Mouse (Mus musculus) erythroid progenitor cell, adult 5-6 weeks (primary cell): ENCODE measurements around the gene Pip5k1c. TPM values are rescaled to one million over a fixed set of nuclear protein-coding genes. Genes with fewer than 3 reads are reported as not detected.

ENCODE experiments used
- ATAC-seq: replicated peaks from 2 replicates; pipeline ENCODE4 v1.8.0; 2016; ENCODE audit warnings: moderate number of reproducible peaks, mild to moderate bottlenecking, moderate TSS enrichment, inconsistent platforms; ENCODE audit not compliant: poor library complexity, low FRiP score, severe bottlenecking
- total RNA-seq, 2 experiments: library from RNA; stranded (forward) in 1 of 2; stranded (reverse) in 1 of 2; fragments of 150-400 nt in 1 of 2; fragments of 186-747, 209-891 nt in 1 of 2; gene quantifications; 2 replicates each; pipeline versions ENCODE4 v1.2.3 to v1.2.4; 2015 to 2017; ENCODE audit warnings: low replicate concordance in 2 of 2

The Pip5k1c gene
- total RNA-seq, 2 experiments from 2014 or later = 13.0 to 14.7 TPM

DNA sequence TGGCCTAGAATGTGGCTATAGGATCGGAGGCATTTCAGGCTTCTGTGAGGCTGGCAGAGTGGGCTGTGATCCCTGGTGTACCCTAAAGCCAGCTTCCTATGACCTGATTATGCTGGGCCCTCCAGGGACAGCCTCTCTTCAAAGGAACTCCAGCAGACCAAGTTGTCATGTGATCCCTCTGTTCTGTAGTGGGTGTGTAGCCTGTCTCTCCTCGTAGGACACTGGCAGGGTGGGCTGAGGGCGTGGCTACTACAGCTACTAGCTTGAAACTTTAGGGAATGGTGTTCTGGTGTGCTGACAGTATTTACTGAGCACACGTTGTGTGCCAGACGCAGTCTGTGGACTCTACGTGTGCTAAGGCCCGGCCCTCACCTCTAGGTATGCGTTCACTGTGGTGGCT, 68.0 kb downstream of the Pip5k1c start:
- no peak for ATAC-seq

DNA sequence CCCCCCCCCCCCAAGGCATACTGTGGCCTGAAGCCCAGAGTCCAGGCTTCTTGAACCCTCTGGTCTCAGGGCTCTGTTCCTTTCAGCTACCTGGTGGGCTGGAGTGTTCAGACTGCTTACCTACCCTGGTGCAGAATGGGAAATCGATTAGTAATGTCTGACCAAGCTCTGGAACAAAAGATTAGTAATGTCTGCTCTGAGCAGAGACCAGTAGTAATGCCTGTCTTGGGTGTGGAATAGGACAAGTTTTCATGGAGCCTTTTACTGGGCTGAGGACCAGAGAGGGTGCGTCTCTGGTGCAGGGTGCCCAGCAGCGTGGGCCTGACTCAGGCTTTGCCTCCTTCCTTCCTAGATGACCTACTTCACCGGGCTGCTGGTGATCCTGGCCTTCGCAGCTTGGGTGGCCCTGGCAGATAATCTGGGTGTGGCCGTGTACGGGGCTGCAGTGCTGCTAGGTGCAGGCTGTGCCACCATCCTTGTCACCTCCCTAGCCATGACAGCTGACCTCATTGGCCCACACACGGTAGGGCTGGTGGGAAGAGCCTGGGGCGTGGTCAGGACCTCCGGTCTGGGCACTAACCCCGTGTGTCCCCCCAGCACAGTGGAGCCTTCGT, 69.7 kb downstream of the Pip5k1c start:
- peak; percentile 66 for ATAC-seq

DNA sequence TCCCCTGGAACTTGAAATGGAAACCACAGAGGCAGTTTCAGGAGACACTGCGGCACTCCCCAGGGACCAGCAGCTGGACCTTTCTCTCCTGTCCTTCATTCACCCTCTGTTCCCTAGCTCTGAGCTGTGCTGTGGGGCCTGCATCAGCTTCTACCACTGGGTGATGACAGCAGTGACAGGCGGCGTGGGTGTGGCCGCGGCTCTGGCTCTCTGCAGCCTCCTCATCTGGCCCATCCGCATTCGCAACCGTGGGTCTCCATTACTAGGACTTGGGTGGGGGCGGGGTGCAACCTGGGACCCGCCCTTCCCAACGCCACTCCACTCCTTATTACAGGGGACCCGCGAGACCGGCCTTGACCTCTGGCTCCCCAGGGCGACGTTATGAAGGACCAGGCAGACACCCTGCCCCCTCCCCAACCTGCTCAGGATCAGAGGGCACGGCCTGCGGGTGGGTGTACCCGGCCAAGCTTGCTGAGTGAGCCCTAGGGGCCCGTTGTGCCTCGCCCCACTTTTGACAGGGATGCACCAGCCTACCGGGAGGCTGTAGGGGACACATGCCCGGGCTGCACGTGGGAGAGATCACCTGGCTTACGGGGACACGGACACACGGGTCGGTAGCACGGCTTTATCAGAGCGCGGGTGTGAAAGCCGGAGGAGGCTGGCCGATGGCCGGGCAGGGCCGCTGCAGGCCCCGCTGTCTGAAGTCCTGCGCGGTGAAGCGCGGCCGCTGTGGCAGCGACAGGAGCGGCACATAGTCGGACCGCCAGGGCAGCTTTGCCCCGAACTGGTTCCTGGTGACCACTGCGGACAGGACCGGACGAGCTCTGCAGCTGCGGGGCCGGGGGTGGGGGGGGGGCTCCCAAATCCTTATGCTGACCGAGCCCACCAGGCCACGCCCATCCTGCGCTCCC, 70.9 kb downstream of the Pip5k1c start:
- no peak for ATAC-seq

DNA sequence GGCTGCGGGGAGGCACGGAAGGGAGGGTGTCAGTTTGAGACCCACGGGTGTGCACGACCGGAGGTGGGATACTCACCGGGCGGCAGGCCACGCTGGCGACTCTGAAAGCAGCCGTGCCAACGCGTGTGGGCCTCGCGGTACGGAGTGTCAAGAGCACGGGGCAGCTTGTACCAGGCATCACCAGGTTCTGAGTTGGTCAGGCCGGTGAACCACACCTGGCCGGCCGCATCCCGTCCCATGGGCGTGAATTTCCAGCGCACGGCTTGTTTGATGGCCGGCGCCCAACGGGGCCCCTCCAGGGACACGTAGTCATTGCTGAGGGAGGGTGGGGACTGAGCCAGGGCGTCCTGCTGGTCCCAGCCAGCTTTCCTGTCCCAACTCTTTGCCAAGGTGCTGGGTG, 71.9 kb downstream of the Pip5k1c start:
- ATAC-seq = 0 out of 2 replicates have a peak, but pooled peaks have one; percentile 0

DNA sequence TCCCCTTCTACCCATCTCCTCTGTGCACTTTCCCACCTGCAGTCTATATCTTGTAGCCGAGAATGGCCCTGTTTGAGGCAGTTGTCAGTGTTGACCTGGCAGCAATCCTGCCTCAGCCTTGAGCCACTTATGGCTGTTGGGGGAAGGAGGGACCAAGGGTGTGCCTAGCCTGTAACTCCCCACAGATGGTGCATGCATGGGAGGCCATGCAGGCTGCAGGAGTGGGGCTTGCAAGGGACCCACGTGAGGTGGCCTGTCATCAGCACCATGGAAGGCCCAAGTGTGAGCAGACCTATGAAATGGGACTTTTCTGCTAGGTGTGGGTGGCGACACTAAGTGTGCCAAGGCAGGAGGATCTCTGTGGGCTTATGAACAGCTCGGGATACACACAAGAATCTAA, 72.3 kb downstream of the Pip5k1c start:
- ATAC-seq = peak; percentile 9

DNA sequence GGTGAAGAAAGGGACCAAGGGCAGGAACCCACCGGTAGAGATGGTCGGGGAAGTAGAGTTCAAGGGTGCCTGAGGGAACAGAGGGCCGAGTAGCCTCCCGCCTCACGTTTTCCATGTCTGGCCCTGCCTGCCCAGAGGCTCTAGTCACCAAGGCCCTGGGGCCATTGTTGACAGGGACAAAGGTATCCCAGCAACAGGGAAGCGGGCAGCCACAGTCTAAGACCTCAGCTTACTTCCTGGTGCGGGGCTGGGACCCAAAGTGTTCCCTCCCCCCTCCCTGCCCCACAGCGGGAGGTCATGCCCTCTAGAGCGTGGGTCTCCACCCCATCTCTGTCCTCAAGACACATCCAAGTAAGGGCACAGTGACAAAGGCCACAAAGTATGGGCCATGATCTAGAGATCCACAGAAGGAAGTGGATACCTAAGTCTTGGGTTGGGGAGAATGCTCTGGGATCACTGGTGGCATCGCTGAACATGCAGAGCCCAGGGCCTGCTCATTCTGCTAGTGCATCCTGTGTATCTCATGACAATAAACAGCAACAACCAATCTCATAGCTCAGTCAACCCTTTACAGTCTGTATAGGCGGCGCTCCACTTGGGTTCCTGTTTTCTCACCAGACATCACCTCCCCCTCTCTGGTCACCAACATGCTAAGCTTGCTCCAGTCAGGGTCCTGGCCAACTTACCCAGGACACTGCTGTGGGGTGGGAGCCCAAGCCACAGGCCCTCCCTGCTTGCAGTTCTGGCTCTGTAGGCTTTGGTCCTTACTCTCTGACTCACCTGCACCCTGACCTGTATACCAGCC, 73.1 kb downstream of the Pip5k1c start, which contains the start of gene 4930404N11Rik:
4930404N11Rik (minus strand) TSS at position 145 of the 805 bp plus-strand sequence.
- ATAC-seq = peak; percentile 3

DNA sequence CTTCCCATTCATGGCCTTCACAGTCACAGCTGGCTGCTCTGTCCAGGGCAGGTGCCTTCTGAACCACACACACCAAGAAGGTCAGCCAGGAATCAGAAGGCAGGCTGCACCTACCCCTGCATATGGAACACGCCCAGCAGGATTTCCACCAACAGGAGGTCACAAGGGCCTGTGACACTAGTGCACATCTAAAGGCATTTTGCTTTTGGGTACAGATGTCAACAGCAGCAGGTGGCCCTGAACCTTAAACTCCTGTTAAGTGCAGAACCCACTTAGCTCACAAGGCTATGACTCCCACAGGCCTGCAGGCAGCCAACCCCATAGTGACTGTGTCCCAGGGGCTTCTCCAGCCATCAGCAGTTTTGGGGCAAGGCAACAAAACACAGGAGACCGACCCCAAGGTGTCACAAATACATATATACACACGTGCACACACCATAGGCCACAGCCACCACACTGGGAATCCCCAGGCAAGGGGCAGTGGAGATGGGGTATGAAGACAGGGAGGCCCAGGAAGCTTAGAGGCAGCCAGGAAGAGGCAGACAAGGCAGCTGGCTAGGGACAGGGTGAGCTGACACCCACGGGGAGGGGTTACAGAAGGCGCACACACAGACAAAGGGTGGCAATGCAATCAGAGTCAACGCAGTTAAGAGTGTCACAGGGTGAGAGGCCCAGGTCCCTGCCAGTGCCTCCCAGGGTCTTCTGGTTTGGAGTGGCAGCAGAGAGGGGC, 73.9 kb downstream of the Pip5k1c start:
- ATAC-seq = 0 out of 2 replicates have a peak, but pooled peaks have one; percentile 0

DNA sequence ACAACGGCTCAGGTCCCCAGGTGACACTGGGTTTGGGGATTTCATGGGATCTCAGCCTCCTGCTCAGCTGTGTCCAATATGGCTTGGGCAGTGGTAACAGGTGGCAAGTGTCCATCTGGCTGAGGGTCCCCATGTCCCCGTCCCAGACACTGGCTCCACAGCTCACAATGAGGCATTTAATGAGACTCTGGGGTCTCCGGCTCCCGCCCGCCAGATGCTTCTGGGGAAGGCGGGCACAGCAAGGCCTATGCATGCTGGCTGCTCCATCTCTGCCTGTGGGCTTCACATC, 74.4 kb downstream of the Pip5k1c start:
- no peak for ATAC-seq

Other genes starting within 250 kb of the Pip5k1c start
Only the 30 nearest of the 32 such genes appear.
- 2.9 and 4.3 TPM in 2 replicates for gene Thop1, start 222.9 kb upstream of the Pip5k1c start, total RNA-seq (2015; ENCODE audit: low replicate concordance)
- gene Thop1, start 222.9 kb upstream of the Pip5k1c start, total RNA-seq (2017; ENCODE audit: low replicate concordance) = 3.2 and 22.8 TPM in 2 replicates
- gene Creb3l3, start 194.1 kb upstream of the Pip5k1c start, total RNA-seq (2015; ENCODE audit: low replicate concordance) = not detected in 2 replicates
- gene Creb3l3, start 194.1 kb upstream of the Pip5k1c start, total RNA-seq (2017; ENCODE audit: low replicate concordance) = not detected in 2 replicates
- 36.4 and 39.4 TPM in 2 replicates for gene Map2k2, start 187.0 kb upstream of the Pip5k1c start, total RNA-seq (2015; ENCODE audit: low replicate concordance)
- 54.0 and 71.5 TPM in 2 replicates for gene Map2k2, start 187.0 kb upstream of the Pip5k1c start, total RNA-seq (2017; ENCODE audit: low replicate concordance)
- 31.7 and 33.1 TPM in 2 replicates for gene Zbtb7a, start 157.7 kb upstream of the Pip5k1c start, total RNA-seq (2015; ENCODE audit: low replicate concordance)
- gene Zbtb7a, start 157.7 kb upstream of the Pip5k1c start, total RNA-seq (2017; ENCODE audit: low replicate concordance) = 23.1 and 33.2 TPM in 2 replicates
- gene Pias4, start 125.0 kb upstream of the Pip5k1c start, total RNA-seq (2015; ENCODE audit: low replicate concordance) = 24.1 and 27.2 TPM in 2 replicates
- 15.3 and 46.0 TPM in 2 replicates for gene Pias4, start 125.0 kb upstream of the Pip5k1c start, total RNA-seq (2017; ENCODE audit: low replicate concordance)
- gene Eef2, start 116.3 kb upstream of the Pip5k1c start, total RNA-seq (2015; ENCODE audit: low replicate concordance) = 267 and 296 TPM in 2 replicates
- gene Eef2, start 116.3 kb upstream of the Pip5k1c start, total RNA-seq (2017; ENCODE audit: low replicate concordance) = 399 and 622 TPM in 2 replicates
- gene Dapk3, start 110.0 kb upstream of the Pip5k1c start, total RNA-seq (2015; ENCODE audit: low replicate concordance) = 5.0 and 5.4 TPM in 2 replicates
- gene Dapk3, start 110.0 kb upstream of the Pip5k1c start, total RNA-seq (2017; ENCODE audit: low replicate concordance) = 6.4 and 9.4 TPM in 2 replicates
- not detected in 2 replicates for gene 4930442H23Rik, start 109.1 kb upstream of the Pip5k1c start, total RNA-seq (2015; ENCODE audit: low replicate concordance)
- gene 4930442H23Rik, start 109.1 kb upstream of the Pip5k1c start, total RNA-seq (2017; ENCODE audit: low replicate concordance) = not detected in 2 replicates
- not detected in 2 replicates for gene Nmrk2, start 90.9 kb upstream of the Pip5k1c start, total RNA-seq (2015; ENCODE audit: low replicate concordance)
- not detected in 2 replicates for gene Nmrk2, start 90.9 kb upstream of the Pip5k1c start, total RNA-seq (2017; ENCODE audit: low replicate concordance)
- gene Atcay, start 62.1 kb upstream of the Pip5k1c start, total RNA-seq (2015; ENCODE audit: low replicate concordance) = not detected in 2 replicates
- 8.3 TPM in 1 of 2 replicates, not detected in the other for gene Atcay, start 62.1 kb upstream of the Pip5k1c start, total RNA-seq (2017; ENCODE audit: low replicate concordance)
- not detected in 2 replicates for gene Zfr2, start 59.8 kb upstream of the Pip5k1c start, total RNA-seq (2015; ENCODE audit: low replicate concordance)
- not detected in 2 replicates for gene Zfr2, start 59.8 kb upstream of the Pip5k1c start, total RNA-seq (2017; ENCODE audit: low replicate concordance)
- 1.7 and 2.2 TPM in 2 replicates for gene Matk, start 40.0 kb upstream of the Pip5k1c start, total RNA-seq (2015; ENCODE audit: low replicate concordance)
- 1.5 and 1.7 TPM in 2 replicates for gene Matk, start 40.0 kb upstream of the Pip5k1c start, total RNA-seq (2017; ENCODE audit: low replicate concordance)
- gene Mrpl54, start 26.0 kb upstream of the Pip5k1c start, total RNA-seq (2015; ENCODE audit: low replicate concordance) = 35.2 and 37.5 TPM in 2 replicates
- gene Mrpl54, start 26.0 kb upstream of the Pip5k1c start, total RNA-seq (2017; ENCODE audit: low replicate concordance) = 20.0 and 23.0 TPM in 2 replicates
- not detected in 2 replicates for gene Apba3, start 26.0 kb upstream of the Pip5k1c start, total RNA-seq (2015; ENCODE audit: low replicate concordance)
- 14.0 TPM in 1 of 2 replicates, not detected in the other for gene Apba3, start 26.0 kb upstream of the Pip5k1c start, total RNA-seq (2017; ENCODE audit: low replicate concordance)
- 3.2 TPM in 1 of 2 replicates, not detected in the other for gene Tjp3, start 1.4 kb upstream of the Pip5k1c start, total RNA-seq (2015; ENCODE audit: low replicate concordance)
- gene Tjp3, start 1.4 kb upstream of the Pip5k1c start, total RNA-seq (2017; ENCODE audit: low replicate concordance) = 0.23 TPM in 1 of 2 replicates, not detected in the other
- gene Cactin, start 28.1 kb downstream of the Pip5k1c start, total RNA-seq (2015; ENCODE audit: low replicate concordance) = 8.3 and 10.5 TPM in 2 replicates
- 24.7 and 47.1 TPM in 2 replicates for gene Cactin, start 28.1 kb downstream of the Pip5k1c start, total RNA-seq (2017; ENCODE audit: low replicate concordance)
- gene Tbxa2r, start 35.8 kb downstream of the Pip5k1c start, total RNA-seq (2015; ENCODE audit: low replicate concordance) = not detected in 2 replicates
- 0.90 TPM in 1 of 2 replicates, not detected in the other for gene Tbxa2r, start 35.8 kb downstream of the Pip5k1c start, total RNA-seq (2017; ENCODE audit: low replicate concordance)
- not detected in 2 replicates for gene Gipc3, start 50.3 kb downstream of the Pip5k1c start, total RNA-seq (2015; ENCODE audit: low replicate concordance)
- gene Gipc3, start 50.3 kb downstream of the Pip5k1c start, total RNA-seq (2017; ENCODE audit: low replicate concordance) = not detected in 2 replicates
- gene Hmg20b, start 57.5 kb downstream of the Pip5k1c start, total RNA-seq (2015; ENCODE audit: low replicate concordance) = 49.9 and 58.7 TPM in 2 replicates
- gene Hmg20b, start 57.5 kb downstream of the Pip5k1c start, total RNA-seq (2017; ENCODE audit: low replicate concordance) = 18.1 and 24.4 TPM in 2 replicates
- gene Mfsd12, start 64.5 kb downstream of the Pip5k1c start, total RNA-seq (2015; ENCODE audit: low replicate concordance) = 15.9 and 18.7 TPM in 2 replicates
- gene Mfsd12, start 64.5 kb downstream of the Pip5k1c start, total RNA-seq (2017; ENCODE audit: low replicate concordance) = 29.7 and 33.0 TPM in 2 replicates
- gene 4930404N11Rik, start 72.9 kb downstream of the Pip5k1c start, total RNA-seq (2015; ENCODE audit: low replicate concordance) = 5.4 and 15.1 TPM in 2 replicates
- gene 4930404N11Rik, start 72.9 kb downstream of the Pip5k1c start, total RNA-seq (2017; ENCODE audit: low replicate concordance) = 12.3 and 14.8 TPM in 2 replicates
- 235 and 246 TPM in 2 replicates for gene Fzr1, start 85.6 kb downstream of the Pip5k1c start, total RNA-seq (2015; ENCODE audit: low replicate concordance)
- gene Fzr1, start 85.6 kb downstream of the Pip5k1c start, total RNA-seq (2017; ENCODE audit: low replicate concordance) = 247 and 266 TPM in 2 replicates
- 8.8 TPM in 1 of 2 replicates, not detected in the other for gene Dohh, start 91.5 kb downstream of the Pip5k1c start, total RNA-seq (2015; ENCODE audit: low replicate concordance)
- gene Dohh, start 91.5 kb downstream of the Pip5k1c start, total RNA-seq (2017; ENCODE audit: low replicate concordance) = 4.0 and 17.2 TPM in 2 replicates
- gene Gm48551, start 91.5 kb downstream of the Pip5k1c start, total RNA-seq (2015; ENCODE audit: low replicate concordance) = 2.1 and 4.3 TPM in 2 replicates
- not detected in 2 replicates for gene Gm48551, start 91.5 kb downstream of the Pip5k1c start, total RNA-seq (2017; ENCODE audit: low replicate concordance)
- gene Gm48552, start 96.0 kb downstream of the Pip5k1c start, total RNA-seq (2015; ENCODE audit: low replicate concordance) = not detected in 2 replicates
- gene Gm48552, start 96.0 kb downstream of the Pip5k1c start, total RNA-seq (2017; ENCODE audit: low replicate concordance) = not detected in 2 replicates
- gene Smim24, start 100.1 kb downstream of the Pip5k1c start, total RNA-seq (2015; ENCODE audit: low replicate concordance) = 5.4 and 7.5 TPM in 2 replicates
- gene Smim24, start 100.1 kb downstream of the Pip5k1c start, total RNA-seq (2017; ENCODE audit: low replicate concordance) = 4.2 TPM in 1 of 2 replicates, not detected in the other
- 10.1 and 15.1 TPM in 2 replicates for gene Nfic, start 162.7 kb downstream of the Pip5k1c start, total RNA-seq (2015; ENCODE audit: low replicate concordance)
- 0.45 and 0.90 TPM in 2 replicates for gene Nfic, start 162.7 kb downstream of the Pip5k1c start, total RNA-seq (2017; ENCODE audit: low replicate concordance)
- gene Celf5, start 189.7 kb downstream of the Pip5k1c start, total RNA-seq (2015; ENCODE audit: low replicate concordance) = not detected in 2 replicates
- not detected in 2 replicates for gene Celf5, start 189.7 kb downstream of the Pip5k1c start, total RNA-seq (2017; ENCODE audit: low replicate concordance)
- 8.6 and 37.7 TPM in 2 replicates for gene Ncln, start 203.4 kb downstream of the Pip5k1c start, total RNA-seq (2015; ENCODE audit: low replicate concordance)
- 8.7 and 27.1 TPM in 2 replicates for gene Ncln, start 203.4 kb downstream of the Pip5k1c start, total RNA-seq (2017; ENCODE audit: low replicate concordance)
- gene S1pr4, start 207.2 kb downstream of the Pip5k1c start, total RNA-seq (2015; ENCODE audit: low replicate concordance) = 2.2 and 5.4 TPM in 2 replicates
- gene S1pr4, start 207.2 kb downstream of the Pip5k1c start, total RNA-seq (2017; ENCODE audit: low replicate concordance) = 2.3 and 3.7 TPM in 2 replicates